Mouse (Mus musculus) liver, embryonic 14.5 days (tissue): Measurements from ENCODE around the gene Ccdc74a. TPM values are rescaled to one million over a fixed set of nuclear protein-coding genes. Genes with fewer than 3 reads are reported as not detected.
"Not testable (repeated sequence)": the region's sequence is repeated elsewhere in the genome, so short reads cannot be mapped to it uniquely, and the experiment has no call there.

Experiments
- ATAC-seq: fragments of 200-750 bp; cut with Nextera tagmentation; 2 replicates; pipeline ENCODE4 v1.8.0; 2017; ENCODE audit warnings: moderate number of reproducible peaks, mild to moderate bottlenecking, moderate library complexity; ENCODE audit not compliant: insufficient read depth
- DNase-seq, 3 experiments: peaks; one replicate each; pipeline ENCODE4 v3.0.0-alpha.2; 2012 to 2013; ENCODE audit warnings: low read depth in 3 of 3, low spot score in 3 of 3
- H3K27ac ChIP-seq: fragments of 300-500 bp; sonication (generic); 2 replicates; pipeline ENCODE4 v1.5.1; 2014; ENCODE audit warnings: moderate library complexity, mild to moderate bottlenecking, control low read depth, inconsistent platforms
- H3K27me3 ChIP-seq: fragments of 300-500 bp; sonication (generic); 2 replicates; pipeline ENCODE4 v1.6.1; 2014; ENCODE audit warnings: mild to moderate bottlenecking, low read length, moderate library complexity; ENCODE audit not compliant: control insufficient read depth, insufficient read depth
- H3K36me3 ChIP-seq: fragments of 300-500 bp; sonication (generic); replicated peaks from 2 replicates; pipeline ENCODE4 v1.6.1; 2014; ENCODE audit warnings: low read depth; ENCODE audit not compliant: control insufficient read depth, insufficient read depth
- H3K4me1 ChIP-seq, 2 experiments: fragments of 200-500 bp in 1 of 2; fragments of 300-500 bp in 1 of 2; sonication (generic) in 1 of 2; replicated peaks; 2 replicates each; pipeline ENCODE4 v1.6.1; 2012 to 2014; ENCODE audit warnings: antibody characterized with exemption in 1 of 2, inconsistent platforms in 1 of 2, low read length in 1 of 2; ENCODE audit not compliant: control insufficient read depth in 2 of 2, insufficient read depth in 2 of 2
- H3K4me2 ChIP-seq: fragments of 300-500 bp; sonication (generic); 2 replicates; pipeline ENCODE4 v1.6.1; 2014; ENCODE audit warnings: low read depth, mild to moderate bottlenecking, control low read depth, moderate library complexity
- H3K4me3 ChIP-seq, 2 experiments: fragments of 200-500 bp in 1 of 2; fragments of 300-500 bp in 1 of 2; sonication (generic) in 1 of 2; 2 replicates each; pipeline ENCODE4 v1.5.1; 2012 to 2014; ENCODE audit warnings: low read depth in 2 of 2, low read length in 2 of 2, mild to moderate bottlenecking in 2 of 2, control low read depth in 1 of 2, inconsistent platforms in 1 of 2, moderate library complexity in 1 of 2; ENCODE audit not compliant: insufficient read depth in 1 of 2
- H3K9ac ChIP-seq: fragments of 300-500 bp; sonication (generic); replicated peaks from 2 replicates; pipeline ENCODE4 v1.6.1; 2014; ENCODE audit warnings: mild to moderate bottlenecking, control low read depth, moderate library complexity
- H3K9me3 ChIP-seq: fragments of 300-500 bp; sonication (generic); 2 replicates; pipeline ENCODE4 v1.6.1; 2016; ENCODE audit warnings: low read length, mixed read lengths; ENCODE audit not compliant: control insufficient read depth
- CTCF ChIP-seq: IDR thresholded peaks from 2 replicates; pipeline ENCODE4 v1.5.1; 2016; ENCODE audit warnings: antibody characterized with exemption, low read depth, control low read depth
- EP300 ChIP-seq: IDR thresholded peaks from 2 replicates; pipeline ENCODE4 v1.6.1; 2016; ENCODE audit warnings: antibody characterized with exemption, low read depth
- WGBS: fragments of 180-500 bp; shearing (Covaris S2); extraction: QIAGEN DNeasy Blood & Tissue Kit; methylation state at CpG from one replicate; pipeline ENCODE4 v1.1.7; 2014; ENCODE audit not compliant: insufficient replicate concordance; 5-methylcytosine and 5-hydroxymethylcytosine counted together
- polyA plus RNA-seq, 2 experiments: library from polyadenylated mRNA; depleted of rRNA in 1 of 2; stranded (reverse) in 1 of 2; unstranded in 1 of 2; fragments of >200 nt; fragmentation: Nextera tagmentation in 1 of 2; extraction: Ambion mirVana in 1 of 2; gene quantifications; 2 replicates each; pipeline versions ENCODE4 v1.2.1 to v1.2.3; 2012 to 2014

The Ccdc74a gene
- polyA plus RNA-seq, 2 experiments, result 2.5 to 2.6 TPM

DNA sequence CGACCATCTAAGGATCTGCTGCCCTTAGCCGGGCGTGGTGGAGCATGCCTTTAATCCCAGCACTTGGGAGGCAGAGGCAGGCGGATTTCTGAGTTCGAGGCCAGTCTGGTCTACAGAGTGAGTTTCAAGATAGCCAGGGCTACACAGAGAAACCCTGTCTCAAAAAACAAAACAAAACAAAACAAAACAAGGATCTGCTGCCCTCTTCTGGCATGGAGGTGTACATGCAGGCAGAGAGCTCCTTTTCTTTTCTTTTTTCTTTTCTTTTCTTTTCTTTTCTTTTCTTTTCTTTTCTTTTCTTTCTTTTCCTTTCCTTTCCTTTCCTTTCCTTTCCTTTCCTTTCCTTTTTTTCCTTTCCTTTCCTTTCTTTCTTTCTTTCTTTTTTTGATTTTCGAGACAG is 31.5 kb upstream of the Ccdc74a start:
- H3K4me1 ChIP-seq, H3K4me3 ChIP-seq, H3K9me3 ChIP-seq, H3K4me2 ChIP-seq, DNase-seq, ATAC-seq, H3K9ac ChIP-seq, H3K27ac ChIP-seq, H3K27me3 ChIP-seq, H3K36me3 ChIP-seq: not testable (repeated sequence)
- WGBS, result 71% methylated on average over 6 of the region's 6 CpGs
- TF ChIP-seq CTCF, result peak; percentile 68

DNA sequence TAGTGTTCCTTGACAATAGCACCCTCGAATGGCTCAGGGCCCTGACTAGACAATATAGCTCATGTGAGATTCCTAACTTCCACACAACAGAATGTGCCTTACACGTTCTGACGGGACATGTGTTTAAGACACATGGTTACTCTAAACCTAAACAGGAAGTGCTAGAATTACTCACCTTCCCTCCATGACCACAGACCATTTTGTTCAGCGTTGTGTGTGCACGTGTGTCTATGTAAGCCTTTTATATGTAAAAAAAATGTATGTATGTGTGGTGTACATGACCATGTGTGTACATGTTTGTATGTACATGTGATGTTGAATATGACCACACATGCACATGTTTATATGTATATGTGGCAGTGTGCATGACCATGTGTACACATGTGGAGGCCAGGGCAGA is 30.1 kb upstream of the Ccdc74a start:
- no peak for TF ChIP-seq EP300
- TF ChIP-seq CTCF, result no peak
- H3K36me3 ChIP-seq, result no peaks in the 10 kb centered on the region
- WGBS, result 51% methylated on average over 5 of the region's 5 CpGs
- ATAC-seq, result no peak
- no peaks in the 10 kb centered on the region for H3K27me3 ChIP-seq
- no peaks in the 10 kb centered on the region for H3K9me3 ChIP-seq
- no peak overlapping the region for H3K4me2 ChIP-seq
- H3K4me3 ChIP-seq, result no peak overlapping the region
- no peak overlapping the region for H3K9ac ChIP-seq
- peaks cover 7 to 13% of the 10 kb centered on the region in 2 experiments for H3K4me1 ChIP-seq
- no peak overlapping the region for H3K27ac ChIP-seq
- no peak for DNase-seq

DNA sequence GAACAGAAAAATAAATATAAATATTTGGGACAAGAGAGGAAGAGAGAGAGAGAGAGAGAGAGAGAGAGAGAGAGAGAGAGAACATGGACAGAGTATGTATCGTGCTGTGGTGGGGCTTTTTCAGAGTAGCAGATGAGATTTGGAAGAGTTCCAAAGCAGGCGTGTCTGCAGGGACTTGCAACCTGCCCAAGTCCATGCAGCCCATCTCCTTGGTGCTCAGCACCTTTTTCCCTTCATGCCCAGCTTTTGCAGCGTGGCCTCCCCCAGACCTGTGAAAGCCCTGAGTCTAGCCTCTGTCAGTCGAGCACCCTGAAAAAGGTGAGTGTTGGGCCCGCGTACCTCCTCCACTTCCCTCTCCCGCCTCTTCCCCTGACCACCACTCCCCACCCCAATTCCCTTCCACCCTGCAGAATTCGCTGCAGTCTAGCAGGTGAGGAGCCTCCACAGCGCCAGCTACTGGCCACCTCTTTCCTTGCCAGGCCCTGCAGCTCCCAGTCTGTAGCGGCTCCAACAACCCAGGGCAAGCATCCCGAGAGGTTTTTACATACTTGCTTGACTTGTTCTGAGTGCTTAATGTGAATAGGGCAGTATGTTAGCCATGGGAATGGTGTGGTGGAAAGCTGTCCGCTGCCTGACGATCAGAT is 28.2 kb upstream of the Ccdc74a start:
- ATAC-seq (peak; percentile 63), DNase-seq (peak in 1 of 3 experiments; percentile 53)
- H3K27me3 ChIP-seq, result no peaks in the 10 kb centered on the region
- WGBS, result 20% methylated on average over 13 of the region's 13 CpGs
- TF ChIP-seq EP300 (no peak), CTCF (peak; percentile 96)
- H3K4me2 ChIP-seq, result peak overlapping the region; percentile 37
- no peak overlapping the region for H3K27ac ChIP-seq
- H3K9me3 ChIP-seq, result no peaks in the 10 kb centered on the region
- H3K36me3 ChIP-seq, result peaks cover 12% of the 10 kb centered on the region
- no peak overlapping the region for H3K4me3 ChIP-seq
- no peak overlapping the region for H3K9ac ChIP-seq
- H3K4me1 ChIP-seq, result peaks cover 7 to 13% of the 10 kb centered on the region in 2 experiments

DNA sequence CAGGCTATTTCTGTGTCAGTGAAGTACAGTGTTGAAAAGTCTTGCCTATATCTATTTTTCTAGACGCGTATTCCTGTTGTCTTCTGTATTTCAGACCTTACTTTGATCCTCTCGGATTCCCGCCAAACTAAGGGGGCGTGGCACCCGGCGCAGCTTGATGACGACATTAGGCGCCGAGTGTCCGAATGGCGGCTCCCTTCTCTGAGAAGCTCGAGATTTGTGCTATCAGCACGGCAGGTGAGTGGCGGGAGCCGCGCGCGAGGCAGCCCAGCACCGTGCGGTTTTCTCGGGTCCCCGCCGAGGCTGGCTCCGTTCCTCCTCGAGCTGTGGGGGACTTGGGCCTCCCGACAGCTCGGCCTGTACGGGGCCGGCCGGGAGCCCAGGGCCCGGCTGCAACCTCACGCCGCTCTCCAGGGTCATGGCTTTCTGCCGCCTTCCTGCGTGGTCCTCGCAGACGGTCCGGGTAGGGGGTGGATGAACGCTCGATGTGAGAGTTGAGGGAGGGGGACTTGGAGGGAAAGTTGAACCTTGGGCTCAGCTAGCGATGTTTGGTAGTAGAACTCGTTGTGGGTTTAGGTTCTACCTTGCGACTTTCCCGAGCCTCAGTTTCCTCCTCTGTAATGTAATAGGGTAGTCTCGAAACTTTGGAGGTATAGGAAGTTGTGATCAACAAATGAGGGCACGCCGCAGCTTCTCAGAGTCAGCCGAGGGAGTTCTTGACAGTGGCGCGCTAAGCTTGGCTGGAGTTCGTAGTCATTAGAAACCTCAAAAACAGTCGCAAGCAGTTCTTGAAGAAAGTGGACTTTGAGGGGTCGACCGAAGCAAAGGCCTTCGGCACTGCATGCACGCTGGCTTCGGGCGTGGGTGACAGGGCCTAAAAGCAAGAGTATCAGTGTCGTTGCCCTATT is 26.8 kb upstream of the Ccdc74a start, which contains the start of gene Smpd4:
Smpd4 (plus strand) TSS at position 157 of the 908 bp plus-strand sequence.
- TF ChIP-seq CTCF (0 out of 2 replicates have a peak, but pooled peaks have one; percentile 12), EP300 (no peak)
- 1% methylated on average over 60 of the region's 60 CpGs for WGBS
- Histone ChIP-seq H3K36me3 (peaks cover 22% of the 10 kb centered on the region), H3K4me3 (peak within 1 kb of the TSS; percentile 90 to 98), H3K27me3 (no peaks in the 10 kb centered on the region), H3K4me1 (peaks cover 7 to 13% of the 10 kb centered on the region in 2 experiments), H3K9ac (peak within 1 kb of the TSS; percentile 96), H3K9me3 (no peaks in the 10 kb centered on the region), H3K4me2 (peak within 1 kb of the TSS; percentile 75), H3K27ac (peak within 1 kb of the TSS; percentile 41)
- ATAC-seq (peak; percentile 81), DNase-seq (peak; percentile 83 to 85 (median 84))

DNA sequence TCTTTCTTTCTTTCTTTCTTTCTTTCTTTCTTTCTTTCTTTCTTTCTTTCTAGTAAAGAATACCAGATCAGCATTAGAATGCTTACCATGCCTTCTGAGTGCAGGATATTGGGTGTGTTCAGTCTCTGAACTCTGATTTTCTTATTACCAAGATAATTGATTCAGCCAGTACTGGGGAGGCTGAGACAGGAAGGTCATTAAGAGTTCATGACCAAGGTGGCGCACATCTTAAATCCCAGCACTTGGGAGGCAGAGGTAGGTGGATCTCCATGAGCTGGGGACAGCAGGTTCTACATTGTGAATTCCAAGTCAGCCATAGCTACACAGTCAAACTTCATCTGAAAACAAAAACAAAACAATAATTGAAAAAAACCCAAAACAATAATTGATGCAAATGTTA is 24.3 kb upstream of the Ccdc74a start:
- ATAC-seq (no peak), DNase-seq (no peak)
- no peak for TF ChIP-seq EP300
- TF ChIP-seq CTCF, result no peak
- Histone ChIP-seq H3K27me3 (no peaks in the 10 kb centered on the region), H3K4me3 (no peak overlapping the region), H3K9ac (no peak overlapping the region), H3K9me3 (no peaks in the 10 kb centered on the region), H3K4me1 (peaks cover 7 to 13% of the 10 kb centered on the region in 2 experiments), H3K36me3 (peaks cover 38% of the 10 kb centered on the region), H3K27ac (no peak overlapping the region), H3K4me2 (no peak overlapping the region)
- 88% methylated on average over 1 of the region's 1 CpGs for WGBS
